Mouse (Mus musculus) kidney, postnatal 4 days (tissue): Measurements from ENCODE around the gene Cdc34b.

Source experiments
- DNase-seq, 2 experiments: peaks; one replicate each; pipeline ENCODE4 v3.0.0; 2021; ENCODE audit warnings: mixed read lengths in 2 of 2

Gene Cdc34b

GRCm38 (mm10) chr11:94752946-94753713 lies 11.5 kb downstream of the Cdc34b start:
- no peak for DNase-seq

- DNase-seq: no peak
Observed at GRCm38 (mm10) chr11:94759916-94760315, 18.3 kb downstream of the Cdc34b start.

- DNase-seq: no peak
Observed at GRCm38 (mm10) chr11:94760364-94760763, 18.8 kb downstream of the Cdc34b start.

- DNase-seq: no peak
Observed at GRCm38 (mm10) chr11:94760799-94761198, 19.2 kb downstream of the Cdc34b start.

- DNase-seq: no peak
Observed at GRCm38 (mm10) chr11:94762281-94762680, 20.7 kb downstream of the Cdc34b start.

- DNase-seq: peak; percentile 10 to 31
Observed at GRCm38 (mm10) chr11:94762775-94763174, 21.2 kb downstream of the Cdc34b start.

GRCm38 (mm10) chr11:94767241-94767640 lies 25.7 kb downstream of the Cdc34b start:
- DNase-seq: no peak

GRCm38 (mm10) chr11:94772363-94773055 lies 30.9 kb downstream of the Cdc34b start:
- no peak for DNase-seq

- DNase-seq: no peak
Observed at GRCm38 (mm10) chr11:94773851-94774250, 32.3 kb downstream of the Cdc34b start.

GRCm38 (mm10) chr11:94774887-94775497 lies 33.4 kb downstream of the Cdc34b start:
- DNase-seq: no peak

- DNase-seq: no peak
Observed at GRCm38 (mm10) chr11:94782603-94783002, 41.0 kb downstream of the Cdc34b start, which contains the start of gene Tmem92. Tmem92 (minus strand) TSS chr11:94782703.

- DNase-seq: peak; percentile 83 to 87
Observed at GRCm38 (mm10) chr11:94785247-94785646, 43.7 kb downstream of the Cdc34b start.

- no peak for DNase-seq
Observed at GRCm38 (mm10) chr11:94791700-94792099, 50.1 kb downstream of the Cdc34b start.
